Mouse (Mus musculus) liver, embryonic 14.5 days (tissue): ENCODE data around the gene Prkn.

Experiments
- CTCF ChIP-seq: IDR thresholded peaks from 2 replicates; pipeline ENCODE4 v1.5.1; 2016; ENCODE audit warnings: antibody characterized with exemption, low read depth, control low read depth
- EP300 ChIP-seq: IDR thresholded peaks from 2 replicates; pipeline ENCODE4 v1.6.1; 2016; ENCODE audit warnings: antibody characterized with exemption, low read depth

DNA sequence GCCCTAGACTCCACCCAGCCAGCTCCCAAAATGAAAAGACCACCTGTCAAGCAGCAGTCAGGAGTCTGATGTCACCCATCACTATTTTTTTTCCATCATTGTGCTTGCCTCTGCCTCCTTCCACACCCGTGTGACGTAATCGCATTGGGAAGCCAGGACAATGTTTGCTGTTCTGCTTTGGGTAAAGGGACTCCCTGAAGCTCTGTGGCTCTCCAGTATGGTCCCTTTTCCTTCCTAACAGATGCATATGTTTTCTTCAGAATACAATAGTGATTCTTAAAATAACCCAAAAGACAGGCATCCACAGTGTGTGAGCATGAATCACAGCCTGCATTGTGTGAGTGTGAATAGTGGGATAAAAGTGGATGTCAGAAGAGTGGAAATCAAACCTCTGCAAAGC, 1222.7 kb downstream of the Prkn start:
- TF ChIP-seq EP300 (no peak), CTCF (no peak)
